Mouse (Mus musculus): ENCODE results near the gene Gpcpd1. TPM values are rescaled to one million over a fixed set of nuclear protein-coding genes. Genes with fewer than 3 reads are reported as not detected.
"Not testable (repeated sequence)": the region's sequence is repeated elsewhere in the genome, so short reads cannot be mapped to it uniquely, and the experiment has no call there.

Gene Gpcpd1
- 24.2 and 25.6 TPM in 2 replicates for polyA plus RNA-seq (2012; rRNA removed)

DNA sequence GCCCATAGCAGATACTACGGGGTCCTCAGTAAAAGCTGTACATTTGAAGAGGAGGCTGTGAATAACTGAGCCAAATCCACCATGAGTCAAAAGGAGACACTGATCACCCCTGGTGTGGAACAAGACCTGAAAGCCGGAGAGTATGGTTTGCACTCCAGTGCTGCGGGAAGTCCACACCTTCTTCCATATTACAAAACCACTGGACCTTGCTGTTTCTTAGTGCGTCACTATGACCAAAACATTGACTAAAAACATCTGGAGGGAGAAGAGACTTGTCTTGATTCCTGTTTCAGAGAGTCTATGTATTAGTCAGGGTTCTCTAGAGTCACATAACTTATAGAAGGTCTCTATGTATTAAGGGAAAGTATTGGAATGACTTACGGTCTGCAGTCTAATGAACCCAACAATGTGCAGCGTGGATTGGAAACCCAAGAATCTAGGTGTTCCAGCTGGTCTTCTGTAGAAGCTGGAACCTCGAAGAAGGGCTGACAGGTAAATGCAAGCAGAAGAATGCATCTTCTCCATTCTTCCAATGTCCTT, at the start of gene Gpcpd1:
Gene Gpcpd1, minus strand, starts transcription at position 490 of the 540 bp plus-strand sequence.
- no peak for DNase-seq (ENCODE audit: low spot score)

DNA sequence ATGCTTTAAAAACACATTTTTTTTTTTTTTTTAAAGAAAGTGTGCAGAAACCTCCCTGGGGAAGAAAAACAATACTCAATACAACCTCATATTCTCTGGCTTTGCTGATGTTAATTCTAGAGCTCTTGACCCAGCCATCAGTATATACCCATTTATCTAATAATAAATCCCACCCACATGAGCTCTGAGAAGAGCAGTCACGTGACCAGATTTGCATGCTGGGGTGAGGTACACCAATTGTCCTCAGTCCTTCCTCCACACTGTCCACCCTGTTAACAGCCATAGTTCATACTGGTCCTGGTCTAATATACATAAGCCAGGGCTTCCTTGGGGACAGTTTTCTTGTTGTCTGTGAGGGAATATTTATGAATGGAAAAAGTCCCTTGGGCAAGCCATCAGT, 49.0 kb upstream of the Gpcpd1 start:
- no peak for DNase-seq (ENCODE audit: low spot score)

DNA sequence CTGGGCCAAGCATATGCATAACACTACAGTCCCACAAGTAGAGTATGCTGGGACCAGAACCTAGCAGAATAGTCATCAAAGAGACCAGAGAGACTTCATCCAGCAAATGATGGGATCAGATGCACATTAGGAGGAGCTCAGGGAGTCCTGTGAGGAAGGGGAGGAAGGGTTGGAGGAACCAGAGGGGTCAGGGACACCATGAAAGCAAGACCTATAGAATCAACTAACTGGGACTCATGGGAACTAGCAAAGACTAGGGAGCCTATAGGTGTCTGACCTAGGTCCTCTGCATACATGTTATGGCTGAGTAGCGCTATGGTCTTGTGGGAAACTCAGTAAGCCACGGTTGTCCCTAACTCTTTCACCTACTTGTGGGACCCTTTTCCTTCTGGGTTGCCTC, 41.1 kb upstream of the Gpcpd1 start:
- no peak for DNase-seq (ENCODE audit: low spot score)

DNA sequence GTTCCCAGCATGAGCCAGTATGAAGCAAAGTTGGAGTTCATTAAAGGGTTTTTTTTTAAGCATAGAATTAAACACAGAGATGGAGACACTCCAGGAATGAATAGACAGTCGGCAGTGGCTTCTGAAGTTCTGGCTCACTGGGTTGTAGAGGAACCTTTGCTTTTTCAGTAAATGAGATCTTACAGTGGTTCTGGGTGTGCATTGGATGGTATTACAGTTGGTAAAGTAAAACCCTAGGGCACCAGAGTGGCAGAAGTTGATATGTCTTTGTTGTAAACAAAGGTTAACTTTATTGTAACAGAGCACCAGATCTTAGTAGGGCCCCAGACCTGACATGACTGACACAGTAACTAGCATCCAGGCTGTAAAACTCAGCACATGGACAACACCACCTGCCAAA, 35.6 kb upstream of the Gpcpd1 start:
- DNase-seq (ENCODE audit: low spot score): no peak

DNA sequence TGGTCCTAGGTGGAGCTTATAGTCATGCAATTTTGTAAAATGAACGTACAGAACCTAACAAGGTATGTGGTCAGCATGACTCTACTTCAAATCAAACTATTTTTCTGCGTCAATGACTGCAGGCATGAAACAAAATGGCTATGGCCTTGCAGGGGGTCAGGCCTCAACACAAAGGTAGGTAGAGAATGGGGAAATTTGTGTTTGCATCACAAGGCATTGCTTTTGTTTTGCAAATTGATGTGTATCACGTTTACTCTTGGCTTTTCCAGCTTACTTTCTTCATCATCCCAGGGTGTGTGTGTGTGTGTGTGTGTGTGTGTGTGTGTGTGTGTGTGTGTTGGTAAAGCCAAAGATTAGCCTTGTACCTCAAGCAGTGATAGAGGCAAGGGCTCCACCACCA, 30.2 kb upstream of the Gpcpd1 start:
- no peak for DNase-seq (ENCODE audit: low spot score)

DNA sequence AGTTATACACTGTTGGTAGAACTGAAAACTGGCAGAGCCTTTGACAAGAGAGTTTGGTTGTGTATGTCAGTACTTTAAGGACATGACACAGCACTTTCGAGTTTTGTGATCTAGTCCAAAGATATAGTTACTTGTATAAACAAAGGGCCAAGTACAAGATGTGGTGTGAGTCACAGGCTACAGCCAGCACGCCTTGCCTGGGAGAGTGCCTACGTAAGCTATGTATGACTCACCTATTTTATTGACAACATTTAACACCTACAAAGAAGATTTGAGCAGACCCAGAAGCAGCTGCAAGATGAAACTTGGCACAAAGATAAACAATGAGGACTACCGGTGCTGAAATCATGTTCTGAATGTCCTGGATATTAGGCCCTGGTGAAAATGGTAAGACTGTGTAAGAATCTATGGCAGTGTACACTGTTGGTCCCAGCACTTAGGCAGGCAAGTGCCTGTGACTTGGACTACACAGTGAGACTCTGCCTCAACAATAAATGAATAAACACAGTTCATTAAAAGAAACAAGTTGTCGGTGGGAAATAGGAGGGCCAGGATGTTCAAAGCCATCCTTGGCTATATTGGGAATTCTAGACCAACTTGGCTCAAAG, 26.2 kb upstream of the Gpcpd1 start:
- DNase-seq (ENCODE audit: low spot score): no peak

DNA sequence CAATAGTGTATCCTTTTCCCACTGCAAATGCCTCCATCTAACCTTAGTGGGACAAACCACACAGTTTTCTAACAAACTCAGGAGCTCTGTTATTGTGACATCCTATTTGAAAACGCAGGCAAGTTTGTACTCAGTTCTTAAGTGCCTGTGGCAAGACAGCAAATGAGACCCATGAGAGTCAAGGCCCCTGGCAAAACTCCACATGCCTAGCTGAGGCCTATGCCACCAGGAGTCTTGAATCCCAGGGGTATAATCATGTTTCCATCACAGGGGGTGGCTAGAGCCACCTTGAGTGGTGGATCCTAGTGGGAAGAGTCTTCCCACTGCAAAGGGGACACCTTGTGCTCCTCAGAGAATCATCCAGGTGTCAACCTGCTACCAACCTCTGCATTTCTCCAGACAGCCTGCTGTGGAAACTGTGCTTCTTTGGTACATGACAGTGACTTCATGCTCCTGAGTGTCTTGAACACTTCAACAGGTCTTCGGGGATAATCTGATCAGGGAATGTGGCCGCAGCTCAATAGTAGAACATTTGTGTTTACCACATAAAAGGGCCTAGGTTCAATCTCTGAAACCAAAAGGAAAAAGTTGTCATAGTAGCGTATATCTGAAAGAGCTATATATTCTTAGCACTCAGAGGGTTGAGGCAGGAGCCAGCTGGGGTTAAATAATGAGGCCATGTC, 24.2 kb upstream of the Gpcpd1 start:
- DNase-seq (ENCODE audit: low spot score): no peak

DNA sequence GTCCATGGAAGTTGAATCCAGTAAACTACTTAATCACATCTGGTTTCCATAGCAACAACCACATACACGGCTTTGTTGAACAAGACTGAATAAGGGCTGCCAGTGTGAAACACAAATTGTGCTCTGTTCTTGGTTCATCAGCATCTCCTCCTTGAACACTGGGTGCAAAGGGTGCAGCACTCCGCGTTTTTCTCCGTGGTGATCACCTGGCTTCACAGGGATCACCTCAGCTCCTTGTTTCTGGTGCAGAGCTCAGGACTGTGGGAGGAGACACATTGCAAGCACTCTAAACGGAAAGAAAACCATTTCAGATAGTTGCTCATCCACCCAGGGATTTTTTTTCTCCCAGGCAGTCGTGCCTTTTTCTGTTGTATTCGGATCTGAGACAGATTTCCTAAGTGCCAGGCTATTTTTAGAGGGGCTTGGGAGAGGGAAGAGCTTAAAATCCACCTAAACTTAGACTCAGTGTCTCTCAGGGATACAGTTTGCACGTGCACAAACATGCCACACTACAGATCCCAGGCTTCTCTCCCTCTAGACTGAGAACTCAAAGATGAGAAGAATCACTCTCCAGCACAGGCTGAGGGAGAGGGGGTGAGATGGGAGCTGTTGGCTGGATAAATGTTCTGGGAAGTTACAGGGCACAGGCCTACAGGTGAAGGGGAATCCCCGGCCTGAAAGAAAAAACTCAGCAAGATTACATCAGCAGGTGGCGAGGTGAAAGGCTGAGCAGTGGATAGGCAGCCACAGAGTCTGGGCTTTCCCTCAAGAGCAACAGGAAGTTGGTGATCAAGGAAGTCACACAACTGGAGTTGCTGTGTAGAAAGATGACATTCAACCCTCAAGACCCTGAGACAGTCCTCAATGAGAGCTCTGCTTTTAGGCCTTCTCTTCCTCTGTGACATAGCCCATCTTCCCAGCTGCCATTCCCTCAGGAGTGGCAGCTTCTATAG, 19.9 kb upstream of the Gpcpd1 start:
- DNase-seq (ENCODE audit: low spot score): no peak

DNA sequence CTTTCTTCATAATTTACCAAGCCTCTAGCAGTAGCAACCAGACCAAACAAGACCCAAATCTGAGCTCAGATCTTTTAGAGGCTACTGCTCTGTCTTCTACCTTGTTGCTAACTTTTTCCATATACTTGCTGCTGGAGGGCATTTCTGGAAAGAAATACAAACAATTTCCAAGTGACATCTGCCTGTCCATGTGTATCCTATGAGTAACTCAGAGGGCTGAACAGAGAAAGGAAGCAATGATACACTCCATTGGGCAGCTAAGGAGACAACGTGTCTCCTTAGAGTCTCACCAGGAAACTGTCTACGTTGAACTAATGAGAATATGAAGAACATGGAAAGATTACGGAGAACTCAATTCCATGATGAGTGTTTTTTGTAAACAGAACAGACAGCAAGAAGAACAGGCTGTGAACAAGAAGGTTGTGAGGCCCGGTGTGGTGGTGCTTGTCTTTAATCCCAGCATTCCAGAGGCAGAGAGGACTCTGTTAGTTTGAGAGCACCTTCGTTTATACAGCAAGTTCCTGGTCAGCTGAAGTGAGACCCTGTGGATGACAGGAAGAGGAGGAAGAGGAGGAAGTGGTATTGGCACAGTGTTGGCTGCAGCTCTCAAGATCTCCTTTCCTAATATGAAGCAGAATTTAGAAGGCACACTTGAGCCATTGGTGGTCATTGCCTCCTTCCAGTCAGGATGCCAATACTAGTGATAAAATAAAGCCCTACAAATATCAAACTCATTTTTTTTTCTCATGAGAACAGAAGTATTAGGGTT, 18.4 kb upstream of the Gpcpd1 start:
- no peak for DNase-seq (ENCODE audit: low spot score)

DNA sequence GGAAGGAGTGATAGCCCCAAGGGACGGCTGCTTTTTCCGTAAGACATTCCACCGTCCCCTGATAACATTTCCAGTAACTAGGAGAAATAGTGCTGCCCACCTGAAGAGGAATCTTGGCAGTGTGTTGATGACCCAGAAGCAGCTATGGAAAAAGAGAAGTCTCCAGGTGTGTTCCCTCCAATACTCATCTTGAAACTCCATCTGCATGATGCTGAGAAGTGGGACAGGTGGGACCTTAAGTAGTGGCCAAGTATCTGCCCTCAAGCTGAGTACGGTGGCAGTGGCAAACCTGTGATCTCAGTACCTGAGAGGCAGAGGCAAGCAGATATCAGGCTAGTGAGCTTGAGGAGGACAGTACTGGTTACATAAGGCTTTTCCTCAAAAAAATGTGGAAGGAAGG, 17.4 kb upstream of the Gpcpd1 start:
- no peak for DNase-seq (ENCODE audit: low spot score)

DNA sequence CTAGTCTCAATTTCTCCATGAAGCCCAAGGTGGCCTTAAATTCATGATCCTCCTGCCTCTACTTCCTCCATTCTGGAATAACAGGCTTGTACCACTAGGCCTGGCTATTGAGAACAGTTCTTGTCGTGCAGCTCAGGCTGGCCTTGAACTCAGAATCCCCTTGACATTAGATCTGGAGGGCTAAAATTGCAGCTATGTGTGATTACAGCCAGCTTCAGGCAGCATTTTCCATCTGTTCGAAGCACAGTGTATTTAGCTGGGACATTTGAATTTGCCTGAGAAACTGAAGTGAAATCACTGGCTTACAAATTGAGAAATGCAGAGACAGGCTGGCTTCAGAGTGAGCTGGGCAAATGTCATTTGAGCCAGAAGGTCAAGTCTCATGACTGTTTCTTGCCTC, 16.2 kb upstream of the Gpcpd1 start:
- no peak for DNase-seq (ENCODE audit: low spot score)

DNA sequence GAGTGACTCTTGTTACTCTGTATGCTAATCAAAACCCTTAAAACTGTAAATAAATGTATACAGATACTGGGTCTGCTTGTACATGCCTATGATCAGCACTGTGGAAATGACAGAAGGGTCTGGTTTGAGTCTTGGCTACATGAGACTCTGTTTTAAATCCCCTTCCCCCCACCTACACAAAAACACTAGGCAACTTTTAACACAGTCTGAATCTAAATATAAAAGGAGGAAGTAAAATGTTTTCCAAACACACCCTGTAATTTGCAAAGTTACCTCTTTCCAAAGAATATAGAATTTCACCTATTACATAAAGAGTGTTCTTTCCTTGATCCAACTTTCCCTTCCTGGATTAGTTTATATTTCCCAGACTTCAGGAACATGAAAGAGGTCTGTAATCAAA, 14.2 kb upstream of the Gpcpd1 start:
- DNase-seq (ENCODE audit: low spot score): no peak

DNA sequence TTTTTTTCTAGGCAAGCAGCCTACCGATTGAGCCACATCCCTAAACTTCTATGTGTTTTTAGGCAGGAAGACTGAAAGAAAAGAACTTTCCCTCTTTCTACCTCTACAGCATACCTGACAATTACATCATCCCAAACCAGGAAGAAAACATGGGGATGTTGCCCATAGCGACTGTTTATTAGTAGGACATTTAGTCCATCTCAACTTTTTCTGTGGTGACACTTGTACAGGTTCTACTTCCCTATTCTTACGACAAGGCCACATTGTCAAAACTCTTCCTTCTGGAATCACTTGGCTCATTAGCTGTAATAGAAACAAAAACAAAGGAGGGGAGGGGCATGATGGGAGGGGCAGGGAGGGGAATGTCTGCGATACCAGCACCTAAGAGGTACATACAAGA, 12.6 kb upstream of the Gpcpd1 start:
- no peak for DNase-seq (ENCODE audit: low spot score)

DNA sequence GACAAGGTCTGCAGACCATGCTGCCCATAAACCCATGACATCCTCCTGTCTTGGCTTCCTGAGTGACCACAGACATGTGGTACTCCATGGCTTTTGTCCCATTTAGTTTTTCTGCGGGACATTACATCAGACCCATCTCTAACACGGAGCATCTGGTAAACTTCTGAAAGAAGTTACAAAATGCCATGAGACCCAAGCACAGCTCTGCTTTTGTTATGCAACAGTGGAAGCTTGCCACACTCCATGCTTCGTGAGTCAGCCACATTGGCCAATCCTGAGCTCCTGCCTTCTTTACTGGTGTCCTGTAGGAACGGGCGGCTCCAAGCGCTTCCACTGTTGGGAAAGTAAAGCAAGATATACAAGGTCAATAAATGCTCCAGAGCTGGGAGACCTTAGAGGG, 11.6 kb upstream of the Gpcpd1 start:
- DNase-seq (ENCODE audit: low spot score): no peak

DNA sequence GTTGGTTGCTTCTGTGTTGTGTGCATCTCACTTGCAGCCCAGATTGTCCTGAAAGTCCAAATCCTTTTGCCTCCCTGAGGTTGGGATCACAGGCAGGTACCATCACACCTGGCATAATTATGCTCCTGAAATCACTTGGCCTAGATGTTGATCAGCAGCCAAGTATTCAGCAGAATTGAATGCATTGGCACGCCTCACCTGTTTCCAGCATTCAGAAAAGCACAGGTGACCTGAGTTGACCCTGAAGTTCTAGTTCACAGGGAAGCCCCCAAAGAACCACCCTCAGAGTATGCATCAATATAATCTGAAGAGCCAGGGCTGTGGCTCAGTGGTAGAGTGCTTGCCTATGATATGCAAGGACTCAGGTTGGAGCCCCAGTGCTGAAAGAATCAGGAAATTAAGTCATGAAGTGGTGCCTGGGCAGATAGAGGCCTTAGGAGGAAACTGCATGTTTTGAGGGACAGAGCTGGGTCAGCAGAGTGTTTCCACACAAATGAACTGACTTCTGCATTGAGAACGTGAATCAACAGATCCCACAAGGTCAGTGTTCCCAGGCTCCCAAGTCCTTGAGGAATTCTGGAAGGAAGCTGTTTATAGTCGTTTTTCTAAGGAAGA, 10.4 kb upstream of the Gpcpd1 start:
- no peak for DNase-seq (ENCODE audit: low spot score)

DNA sequence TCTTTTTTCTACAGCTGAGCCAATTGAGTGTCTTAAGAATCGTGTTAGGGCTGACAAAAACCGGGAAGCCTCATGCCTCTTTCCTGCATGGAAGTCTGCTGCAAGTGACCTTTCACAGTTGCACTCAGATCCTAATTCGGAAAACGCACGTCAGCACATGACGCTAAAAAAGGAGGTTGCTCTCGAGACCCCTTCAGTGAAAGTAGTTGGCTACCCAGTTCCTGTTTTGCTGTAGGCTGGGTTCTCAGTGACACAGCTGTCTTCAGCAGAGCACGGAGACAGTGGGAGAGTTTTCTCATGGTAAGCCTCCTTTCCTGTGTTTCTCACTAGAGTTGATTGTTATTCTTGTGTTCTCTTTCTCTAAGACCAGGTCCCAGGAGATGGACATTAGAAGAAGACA, 9.7 kb upstream of the Gpcpd1 start:
- no peak for DNase-seq (ENCODE audit: low spot score)

DNA sequence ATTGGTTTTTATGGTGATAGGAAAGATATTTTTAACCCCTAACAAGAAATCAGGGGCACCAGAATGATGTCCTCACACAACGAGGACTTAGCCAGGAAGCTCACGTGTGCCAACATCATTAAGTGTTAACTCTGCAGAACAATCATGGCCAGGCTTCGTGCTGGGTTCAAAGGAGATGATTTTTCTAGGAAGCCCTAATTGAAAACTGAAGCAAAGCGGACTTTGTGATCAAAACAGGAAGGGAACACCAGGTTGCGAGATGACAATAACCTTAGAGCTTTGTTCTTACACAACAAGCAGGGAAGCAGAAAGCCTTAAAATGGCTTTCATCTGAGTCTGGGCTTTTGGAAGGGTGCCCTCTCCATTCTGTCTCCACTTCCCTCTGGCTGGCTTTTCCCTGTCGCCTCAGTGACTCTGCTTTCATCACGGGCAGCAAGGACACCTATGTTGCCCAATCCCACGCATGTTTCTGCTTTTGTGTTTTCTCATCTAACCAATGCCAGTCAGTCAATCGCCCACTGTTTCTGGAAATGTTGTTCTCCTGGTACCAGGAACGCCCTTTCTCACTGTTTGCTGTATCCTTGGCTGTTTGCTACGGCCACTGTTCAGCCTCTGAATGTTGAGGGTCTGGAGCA, 8.2 kb upstream of the Gpcpd1 start:
- no peak for DNase-seq (ENCODE audit: low spot score)

DNA sequence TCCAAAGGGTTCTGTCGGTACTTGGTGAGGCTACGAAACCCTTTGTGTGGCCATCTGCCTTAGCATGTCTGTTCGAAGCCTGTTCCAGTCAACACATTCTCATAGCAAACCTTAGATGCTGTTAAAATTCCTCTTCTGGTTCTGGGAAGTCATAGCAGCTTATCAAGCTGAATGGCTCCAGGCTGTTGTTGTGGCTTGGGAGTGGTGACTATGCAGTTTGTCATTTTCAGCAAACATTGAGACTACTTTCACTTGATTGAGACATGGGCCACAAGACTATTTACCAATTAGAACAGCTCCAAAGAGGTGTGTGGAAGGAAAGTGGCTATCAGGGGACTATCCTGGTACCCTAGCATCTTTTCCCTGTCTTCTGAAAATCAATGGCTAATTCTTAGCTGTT, 4.6 kb upstream of the Gpcpd1 start:
- DNase-seq (ENCODE audit: low spot score): no peak

DNA sequence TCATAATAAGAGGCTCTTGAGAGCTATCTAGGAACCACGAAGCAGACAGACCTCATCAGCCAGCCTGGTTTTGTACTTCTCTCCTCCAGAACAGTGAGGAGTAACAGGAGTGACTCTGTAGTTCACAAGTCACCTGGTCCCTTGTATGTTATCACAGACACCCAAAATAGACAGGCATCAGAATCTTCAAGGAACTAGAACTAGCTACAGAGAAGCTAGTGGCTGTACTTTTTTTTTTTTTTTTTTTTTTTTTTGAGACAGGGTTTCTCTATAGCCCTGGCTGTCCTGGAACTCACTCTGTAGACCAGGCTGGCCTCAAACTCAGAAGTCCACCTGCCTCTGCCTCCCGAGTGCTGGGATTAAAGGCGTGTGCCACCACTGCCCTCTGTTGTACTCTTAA, 4.0 kb upstream of the Gpcpd1 start:
- not testable (repeated sequence) for DNase-seq (ENCODE audit: low spot score)

DNA sequence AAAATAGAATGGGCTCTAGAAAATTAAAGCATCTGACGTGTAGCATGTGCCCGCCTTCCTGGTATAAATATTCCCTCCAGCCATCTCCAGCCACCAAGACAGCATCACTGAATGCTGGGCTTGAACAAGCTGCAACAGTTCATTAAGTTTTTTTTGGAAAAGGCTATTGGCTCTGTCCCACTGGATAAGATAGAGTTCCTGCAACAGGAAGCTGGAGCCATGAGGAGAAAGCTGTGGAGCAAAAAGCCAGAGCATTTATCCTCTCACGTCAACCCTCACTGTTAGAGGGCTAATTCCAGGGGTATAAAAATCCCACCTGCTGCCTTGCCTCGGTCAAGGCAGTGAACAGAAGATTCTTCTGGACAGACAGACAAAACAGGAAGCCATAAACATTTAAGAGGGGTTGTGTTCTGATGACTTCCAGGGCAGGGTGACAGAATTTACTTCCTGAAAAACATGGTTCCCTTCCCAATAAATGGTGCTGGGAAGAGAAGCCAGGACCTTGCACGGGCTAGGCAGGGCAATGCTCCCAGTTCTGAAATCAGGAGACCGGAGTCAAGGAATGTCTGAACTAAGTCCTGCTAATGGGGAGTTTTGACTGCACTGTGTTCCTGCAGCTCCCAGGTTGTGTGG, 2.5 kb upstream of the Gpcpd1 start:
- no peak for DNase-seq (ENCODE audit: low spot score)

Data from urinary bladder, adult 2 months (tissue).